Mouse (Mus musculus) liver, embryonic 14.5 days (tissue): Measurements from ENCODE around the gene Hsp90ab1. TPM values are rescaled to one million over a fixed set of nuclear protein-coding genes. Genes with fewer than 3 reads are reported as not detected.

Source experiments
- ATAC-seq: fragments of 200-750 bp; cut with Nextera tagmentation; 2 replicates; pipeline ENCODE4 v1.8.0; 2017; ENCODE audit warnings: moderate number of reproducible peaks, mild to moderate bottlenecking, moderate library complexity; ENCODE audit not compliant: insufficient read depth
- DNase-seq, 3 experiments: peaks; one replicate each; pipeline ENCODE4 v3.0.0-alpha.2; 2012 to 2013; ENCODE audit warnings: low read depth in 3 of 3, low spot score in 3 of 3
- H3K27ac ChIP-seq: fragments of 300-500 bp; sonication (generic); 2 replicates; pipeline ENCODE4 v1.5.1; 2014; ENCODE audit warnings: moderate library complexity, mild to moderate bottlenecking, control low read depth, inconsistent platforms
- H3K27me3 ChIP-seq: fragments of 300-500 bp; sonication (generic); 2 replicates; pipeline ENCODE4 v1.6.1; 2014; ENCODE audit warnings: mild to moderate bottlenecking, low read length, moderate library complexity; ENCODE audit not compliant: control insufficient read depth, insufficient read depth
- H3K36me3 ChIP-seq: fragments of 300-500 bp; sonication (generic); replicated peaks from 2 replicates; pipeline ENCODE4 v1.6.1; 2014; ENCODE audit warnings: low read depth; ENCODE audit not compliant: control insufficient read depth, insufficient read depth
- H3K4me1 ChIP-seq, 2 experiments: fragments of 200-500 bp in 1 of 2; fragments of 300-500 bp in 1 of 2; sonication (generic) in 1 of 2; replicated peaks; 2 replicates each; pipeline ENCODE4 v1.6.1; 2012 to 2014; ENCODE audit warnings: antibody characterized with exemption in 1 of 2, inconsistent platforms in 1 of 2, low read length in 1 of 2; ENCODE audit not compliant: control insufficient read depth in 2 of 2, insufficient read depth in 2 of 2
- H3K4me2 ChIP-seq: fragments of 300-500 bp; sonication (generic); 2 replicates; pipeline ENCODE4 v1.6.1; 2014; ENCODE audit warnings: low read depth, mild to moderate bottlenecking, control low read depth, moderate library complexity
- H3K4me3 ChIP-seq, 2 experiments: fragments of 200-500 bp in 1 of 2; fragments of 300-500 bp in 1 of 2; sonication (generic) in 1 of 2; 2 replicates each; pipeline ENCODE4 v1.5.1; 2012 to 2014; ENCODE audit warnings: low read depth in 2 of 2, low read length in 2 of 2, mild to moderate bottlenecking in 2 of 2, control low read depth in 1 of 2, inconsistent platforms in 1 of 2, moderate library complexity in 1 of 2; ENCODE audit not compliant: insufficient read depth in 1 of 2
- H3K9ac ChIP-seq: fragments of 300-500 bp; sonication (generic); replicated peaks from 2 replicates; pipeline ENCODE4 v1.6.1; 2014; ENCODE audit warnings: mild to moderate bottlenecking, control low read depth, moderate library complexity
- H3K9me3 ChIP-seq: fragments of 300-500 bp; sonication (generic); 2 replicates; pipeline ENCODE4 v1.6.1; 2016; ENCODE audit warnings: low read length, mixed read lengths; ENCODE audit not compliant: control insufficient read depth
- CTCF ChIP-seq: IDR thresholded peaks from 2 replicates; pipeline ENCODE4 v1.5.1; 2016; ENCODE audit warnings: antibody characterized with exemption, low read depth, control low read depth
- EP300 ChIP-seq: IDR thresholded peaks from 2 replicates; pipeline ENCODE4 v1.6.1; 2016; ENCODE audit warnings: antibody characterized with exemption, low read depth
- WGBS: fragments of 180-500 bp; shearing (Covaris S2); extraction: QIAGEN DNeasy Blood & Tissue Kit; methylation state at CpG from one replicate; pipeline ENCODE4 v1.1.7; 2014; ENCODE audit not compliant: insufficient replicate concordance; 5-methylcytosine and 5-hydroxymethylcytosine counted together
- polyA plus RNA-seq, 2 experiments: library from polyadenylated mRNA; depleted of rRNA in 1 of 2; stranded (reverse) in 1 of 2; unstranded in 1 of 2; fragments of >200 nt; fragmentation: Nextera tagmentation in 1 of 2; extraction: Ambion mirVana in 1 of 2; gene quantifications; 2 replicates each; pipeline versions ENCODE4 v1.2.1 to v1.2.3; 2012 to 2014

Gene Hsp90ab1
- polyA plus RNA-seq, 2 experiments = 369 to 531 TPM

- no peak for TF ChIP-seq CTCF
- no peak for TF ChIP-seq EP300
- ATAC-seq = no peak
- peaks cover 3% of the 10 kb centered on the region for H3K27me3 ChIP-seq
Observed at GRCm38 (mm10) chr17:45524961-45525360, 48.1 kb downstream of the Hsp90ab1 start.

GRCm38 (mm10) chr17:45523263-45523662 is 49.8 kb downstream of the Hsp90ab1 start, which contains the start of gene Tcte1:
Gene Tcte1 (plus strand): TSS chr17:45523434.
- H3K4me3 ChIP-seq = no peak within 1 kb of the TSS
- no peak within 1 kb of the TSS for H3K27ac ChIP-seq
- peak within 1 kb of the TSS; percentile 31 for H3K4me2 ChIP-seq
- DNase-seq (no peak), ATAC-seq (no peak)
- H3K9me3 ChIP-seq = no peaks in the 10 kb centered on the region
- TF ChIP-seq CTCF (no peak), EP300 (no peak)
- H3K27me3 ChIP-seq = no peaks in the 10 kb centered on the region
- WGBS = under 1% methylated on average over 21 of the region's 21 CpGs
- H3K9ac ChIP-seq = no peak within 1 kb of the TSS
- H3K4me1 ChIP-seq = peaks cover 0 to 4% of the 10 kb centered on the region in 2 experiments; a peak in 1 of 4 replicates
- H3K36me3 ChIP-seq = no peaks in the 10 kb centered on the region

More at GRCm38 (mm10) chr17:45524961-45525360, 48.1 kb downstream of the Hsp90ab1 start:
- no peaks in the 10 kb centered on the region for H3K36me3 ChIP-seq
- no peak overlapping the region for H3K4me3 ChIP-seq
- no peaks in the 10 kb centered on the region for H3K9me3 ChIP-seq
- H3K9ac ChIP-seq = no peak overlapping the region
- DNase-seq = no peak
- H3K4me2 ChIP-seq = no peak overlapping the region
- WGBS = 47% methylated on average over 4 of the region's 4 CpGs
- H3K4me1 ChIP-seq = peaks cover 0 to 4% of the 10 kb centered on the region in 2 experiments; a peak in 1 of 4 replicates
- H3K27ac ChIP-seq = no peak overlapping the region

- Histone ChIP-seq H3K9me3 (no peaks in the 10 kb centered on the region), H3K4me1 (peaks cover 0 to 4% of the 10 kb centered on the region in 2 experiments; a peak in 1 of 4 replicates), H3K4me2 (no peak overlapping the region), H3K9ac (no peak overlapping the region), H3K4me3 (no peak overlapping the region), H3K27me3 (no peaks in the 10 kb centered on the region), H3K27ac (no peak overlapping the region), H3K36me3 (no peaks in the 10 kb centered on the region)
- TF ChIP-seq CTCF (no peak), EP300 (no peak)
- ATAC-seq (no peak), DNase-seq (no peak)
- 70% methylated on average over 11 of the region's 11 CpGs for WGBS
Observed at GRCm38 (mm10) chr17:45520136-45520535, 52.9 kb downstream of the Hsp90ab1 start.

- no peak for ATAC-seq
- H3K4me1 ChIP-seq = peaks cover 0 to 4% of the 10 kb centered on the region in 2 experiments; a peak in 1 of 4 replicates
- no peak for DNase-seq
- H3K27ac ChIP-seq = no peak overlapping the region
- no peaks in the 10 kb centered on the region for H3K36me3 ChIP-seq
- H3K9ac ChIP-seq = no peak overlapping the region
- H3K9me3 ChIP-seq = no peaks in the 10 kb centered on the region
- TF ChIP-seq EP300 = no peak
- H3K4me2 ChIP-seq = no peak overlapping the region
- H3K4me3 ChIP-seq = no peak overlapping the region
- WGBS = 67% methylated on average over 12 of the region's 12 CpGs
- no peaks in the 10 kb centered on the region for H3K27me3 ChIP-seq
Observed at GRCm38 (mm10) chr17:45518766-45519475, 54.1 kb downstream of the Hsp90ab1 start.

Other genes starting within 250 kb of the Hsp90ab1 start
- gene Cdc5l, start 139.5 kb downstream of the Hsp90ab1 start, polyA plus RNA-seq (2012; rRNA removed) = 8.1 and 15.0 TPM in 2 replicates
- 26.9 and 28.6 TPM in 2 replicates for gene Cdc5l, start 139.5 kb downstream of the Hsp90ab1 start, polyA plus RNA-seq (2014; fragmentation: Nextera tagmentation; extraction: Ambion mirVana)
- 0.06 TPM in 1 of 2 replicates, not detected in the other for gene Spats1, start 97.9 kb downstream of the Hsp90ab1 start, polyA plus RNA-seq (2012; rRNA removed)
- gene Spats1, start 97.9 kb downstream of the Hsp90ab1 start, polyA plus RNA-seq (2014; fragmentation: Nextera tagmentation; extraction: Ambion mirVana) = 0.06 TPM in 1 of 2 replicates, not detected in the other
- 4.6 TPM in 2 replicates for gene Aars2, start 66.4 kb downstream of the Hsp90ab1 start, polyA plus RNA-seq (2012; rRNA removed)
- gene Aars2, start 66.4 kb downstream of the Hsp90ab1 start, polyA plus RNA-seq (2014; fragmentation: Nextera tagmentation; extraction: Ambion mirVana) = 3.3 and 4.0 TPM in 2 replicates
- gene Tcte1, start 49.8 kb downstream of the Hsp90ab1 start, polyA plus RNA-seq (2012; rRNA removed) = not detected in 2 replicates
- not detected in 2 replicates for gene Tcte1, start 49.8 kb downstream of the Hsp90ab1 start, polyA plus RNA-seq (2014; fragmentation: Nextera tagmentation; extraction: Ambion mirVana)
- gene Tmem151b, start 23.6 kb downstream of the Hsp90ab1 start, polyA plus RNA-seq (2012; rRNA removed) = 0.08 and 0.13 TPM in 2 replicates
- gene Tmem151b, start 23.6 kb downstream of the Hsp90ab1 start, polyA plus RNA-seq (2014; fragmentation: Nextera tagmentation; extraction: Ambion mirVana) = 0.06 TPM in 1 of 2 replicates, not detected in the other
- gene Nfkbie, start 17.6 kb downstream of the Hsp90ab1 start, polyA plus RNA-seq (2012; rRNA removed) = 0.62 and 0.65 TPM in 2 replicates
- gene Nfkbie, start 17.6 kb downstream of the Hsp90ab1 start, polyA plus RNA-seq (2014; fragmentation: Nextera tagmentation; extraction: Ambion mirVana) = 0.66 TPM in 2 replicates
- 27.6 and 29.9 TPM in 2 replicates for gene Slc35b2, start 9.4 kb downstream of the Hsp90ab1 start, polyA plus RNA-seq (2012; rRNA removed)
- gene Slc35b2, start 9.4 kb downstream of the Hsp90ab1 start, polyA plus RNA-seq (2014; fragmentation: Nextera tagmentation; extraction: Ambion mirVana) = 44.8 and 46.4 TPM in 2 replicates
- gene Slc29a1, start 26.3 kb upstream of the Hsp90ab1 start, polyA plus RNA-seq (2012; rRNA removed) = 152 and 218 TPM in 2 replicates
- 177 and 188 TPM in 2 replicates for gene Slc29a1, start 26.3 kb upstream of the Hsp90ab1 start, polyA plus RNA-seq (2014; fragmentation: Nextera tagmentation; extraction: Ambion mirVana)
- 0.10 TPM in 1 of 2 replicates, not detected in the other for gene Mymx, start 28.8 kb upstream of the Hsp90ab1 start, polyA plus RNA-seq (2012; rRNA removed)
- gene Mymx, start 28.8 kb upstream of the Hsp90ab1 start, polyA plus RNA-seq (2014; fragmentation: Nextera tagmentation; extraction: Ambion mirVana) = not detected in 2 replicates
- not detected in 2 replicates for gene Capn11, start 86.1 kb upstream of the Hsp90ab1 start, polyA plus RNA-seq (2012; rRNA removed)
- not detected in 2 replicates for gene Capn11, start 86.1 kb upstream of the Hsp90ab1 start, polyA plus RNA-seq (2014; fragmentation: Nextera tagmentation; extraction: Ambion mirVana)
- 60.8 and 82.6 TPM in 2 replicates for gene Mrpl14, start 113.1 kb upstream of the Hsp90ab1 start, polyA plus RNA-seq (2012; rRNA removed)
- 142 and 148 TPM in 2 replicates for gene Mrpl14, start 113.1 kb upstream of the Hsp90ab1 start, polyA plus RNA-seq (2014; fragmentation: Nextera tagmentation; extraction: Ambion mirVana)
- 10.4 and 11.0 TPM in 2 replicates for gene Tmem63b, start 113.6 kb upstream of the Hsp90ab1 start, polyA plus RNA-seq (2012; rRNA removed)
- 4.1 and 5.4 TPM in 2 replicates for gene Tmem63b, start 113.6 kb upstream of the Hsp90ab1 start, polyA plus RNA-seq (2014; fragmentation: Nextera tagmentation; extraction: Ambion mirVana)
- gene 1600014C23Rik, start 160.6 kb upstream of the Hsp90ab1 start, polyA plus RNA-seq (2012; rRNA removed) = not detected in 2 replicates
- not detected in 2 replicates for gene 1600014C23Rik, start 160.6 kb upstream of the Hsp90ab1 start, polyA plus RNA-seq (2014; fragmentation: Nextera tagmentation; extraction: Ambion mirVana)